Mouse (Mus musculus) gastrocnemius, adult 18-20 months (tissue): Measurements from ENCODE around the gene Masp1. TPM values are rescaled to one million over a fixed set of nuclear protein-coding genes. Genes with fewer than 3 reads are reported as not detected.

ENCODE experiments used
- DNase-seq: peaks from one replicate; pipeline ENCODE4 v3.0.0; 2021; ENCODE audit warnings: low spot score
- total RNA-seq, 2 experiments: library from RNA; stranded (reverse); gene quantifications; 2 replicates each; pipeline ENCODE4 v1.2.3; 2021

Masp1 gene
- total RNA-seq, 2 experiments from 2014 or later, result 9.1 to 17.4 TPM

DNA sequence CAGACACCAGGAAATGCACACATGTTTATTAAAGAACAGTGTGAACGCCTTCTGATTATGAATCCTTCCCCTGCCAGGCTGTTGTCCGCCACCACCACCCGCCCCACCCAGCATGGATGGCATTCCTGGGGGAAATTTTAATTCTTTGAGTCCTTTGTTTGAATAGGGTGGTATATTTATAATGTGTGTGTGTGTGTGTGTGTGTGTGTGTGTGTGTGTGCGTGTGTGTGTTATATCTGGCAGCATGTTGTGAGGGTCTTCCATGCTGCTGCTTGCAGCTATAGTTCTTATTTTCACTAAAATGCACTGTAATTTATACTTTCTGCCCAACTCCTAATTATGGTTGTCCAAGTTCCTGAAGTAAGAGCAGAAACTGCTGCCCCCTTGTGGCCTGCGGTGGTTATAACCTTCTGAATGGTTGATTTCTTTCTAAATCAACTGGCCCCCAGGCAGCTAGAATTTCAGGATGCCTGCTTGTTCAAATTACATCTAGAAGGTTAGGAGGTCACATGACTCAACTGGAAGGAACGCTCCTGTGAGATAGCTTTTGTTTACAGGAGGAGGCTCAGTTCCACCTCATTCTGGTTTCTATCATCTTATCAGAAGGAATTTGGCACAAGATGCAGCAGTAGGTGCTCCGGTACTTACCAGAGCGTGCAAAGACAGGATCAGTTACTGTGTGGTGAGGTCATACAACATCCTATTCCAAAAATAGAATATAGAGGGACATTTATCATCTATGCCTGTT lies 117.4 kb downstream of the Masp1 start:
- DNase-seq, result peak; percentile 68

DNA sequence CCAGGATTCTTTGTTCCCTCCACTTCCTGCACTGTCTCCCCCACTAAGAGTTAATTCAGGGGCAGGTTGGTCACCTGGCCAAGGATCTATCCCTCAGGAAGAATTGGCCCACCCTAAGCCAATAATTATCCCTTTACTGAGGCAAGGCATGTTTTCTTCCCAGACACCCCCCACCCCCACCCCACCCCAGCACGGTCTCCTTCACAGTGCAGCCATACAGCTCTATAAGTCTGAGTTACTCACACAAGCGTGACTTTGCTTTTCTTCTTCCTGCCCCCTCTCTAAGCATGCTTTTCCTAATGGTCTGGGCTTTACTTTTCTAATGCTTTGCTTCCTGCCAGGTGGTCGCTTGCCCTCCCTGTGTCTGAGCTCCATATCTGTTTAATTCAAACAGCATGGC lies 118.7 kb downstream of the Masp1 start:
- DNase-seq, result no peak

DNA sequence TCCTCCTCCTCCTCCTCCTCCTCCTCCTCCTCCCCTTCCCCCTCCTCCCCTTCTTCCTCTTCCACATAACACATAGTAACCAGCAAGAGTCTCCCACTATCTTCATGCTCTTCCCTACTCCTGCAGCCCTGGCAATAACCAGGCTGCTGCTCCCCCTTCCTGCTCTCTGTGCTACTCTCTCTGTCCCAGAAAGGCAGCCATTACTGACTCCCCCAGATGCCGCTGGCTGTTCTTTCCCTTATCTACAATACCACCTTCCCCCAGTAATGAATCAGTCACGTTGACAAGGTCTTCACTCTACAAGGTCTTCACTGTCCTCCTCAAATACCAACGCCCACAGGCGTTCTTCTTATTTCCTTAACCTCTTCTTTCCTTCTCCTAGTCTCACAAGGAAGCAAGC lies 119.2 kb downstream of the Masp1 start:
- no peak for DNase-seq

Other genes with a start within 250 kb of the Masp1 start
- gene Rtp1, start 91.7 kb downstream of the Masp1 start, total RNA-seq, result not detected
- 1 to 10 TPM in 1 of 2 experiments, under 1 TPM in 1; 0.98 to 1.5 TPM for gene Rtp4, start 524 bp downstream of the Masp1 start, total RNA-seq